Mouse (Mus musculus) embryo, embryonic 10.5 days (tissue): ENCODE results near the gene Ctu2.

Source experiments
- DNase-seq: peaks from one replicate; pipeline ENCODE4 v3.0.0-alpha.2; 2015; ENCODE audit warnings: low spot score

Ctu2 gene

DNA sequence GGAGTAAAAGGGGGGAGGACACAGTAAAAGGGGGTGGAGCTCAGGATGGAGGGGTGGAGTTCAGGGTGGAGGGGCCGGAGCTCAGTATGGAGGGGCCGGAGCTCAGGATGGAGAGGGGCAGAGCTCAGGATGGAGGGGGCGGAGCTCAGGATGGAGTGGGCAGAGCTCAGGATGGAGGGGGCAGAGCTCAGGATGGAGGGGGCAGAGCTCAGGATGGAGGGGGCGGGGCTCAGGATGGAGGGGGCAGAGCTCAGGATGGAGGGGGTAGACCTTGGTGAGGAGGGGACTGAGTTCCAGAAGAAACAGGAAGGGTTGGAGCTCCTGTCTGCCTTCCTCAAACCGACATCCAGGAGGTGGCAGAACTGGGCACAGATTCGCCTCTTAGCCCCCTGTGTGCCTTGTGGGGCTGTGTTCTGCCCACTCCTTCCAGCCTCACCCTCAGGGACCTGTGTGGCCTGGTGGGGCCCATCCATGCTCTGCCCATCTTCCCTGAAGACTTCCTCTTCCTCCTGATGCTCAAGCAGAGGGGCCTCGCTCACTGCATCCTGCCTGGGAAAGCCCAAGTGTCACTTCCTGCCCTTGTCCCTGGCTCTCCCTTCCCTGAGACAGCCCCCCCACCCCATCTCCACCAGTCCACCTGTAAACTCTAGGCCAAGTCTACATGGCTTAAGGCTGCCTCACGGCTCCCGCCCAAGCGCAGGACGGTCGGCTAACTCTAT is 21.2 kb downstream of the Ctu2 start:
- no peak for DNase-seq

DNA sequence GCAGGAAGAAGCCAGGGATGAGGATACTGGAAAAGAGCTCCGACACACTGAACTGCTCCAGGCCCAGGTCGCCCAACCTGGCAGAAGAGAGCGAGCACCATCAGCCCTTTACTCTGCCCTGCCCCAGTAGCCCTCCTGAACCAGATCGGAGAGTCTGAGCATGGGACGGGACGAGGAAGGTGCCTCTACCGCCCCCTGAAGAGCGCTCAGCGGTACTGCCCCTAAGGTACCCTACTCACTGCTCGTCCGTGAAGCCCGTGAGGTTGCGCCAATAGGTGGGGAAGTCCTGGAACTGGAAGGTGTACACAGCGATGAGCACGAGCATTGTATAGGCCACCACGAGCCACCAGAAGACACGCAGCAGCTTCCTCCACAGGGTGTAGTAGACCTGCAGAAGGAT is 22.0 kb downstream of the Ctu2 start:
- peak; percentile 12 for DNase-seq

DNA sequence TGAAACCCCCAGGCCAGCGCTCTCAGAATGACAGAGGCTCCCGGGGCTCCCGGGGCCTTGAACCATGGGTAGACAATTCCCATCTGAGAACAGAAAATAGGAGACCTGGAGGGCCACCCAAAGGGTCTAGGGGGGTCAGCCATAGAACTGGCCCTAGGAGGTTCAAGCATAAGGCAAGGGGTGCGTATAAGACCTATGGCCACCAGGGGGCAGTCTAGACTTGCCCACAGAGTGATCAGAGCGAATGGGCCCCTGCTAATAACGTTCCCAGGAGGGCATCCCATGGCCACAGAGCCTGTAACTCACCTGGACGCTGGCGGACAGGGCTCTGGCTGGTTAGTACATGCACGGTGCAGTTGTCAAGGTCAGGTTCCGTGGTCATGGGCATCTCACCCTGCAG is 24.9 kb downstream of the Ctu2 start:
- peak; percentile 93 for DNase-seq

- DNase-seq = no peak
Observed at GRCm38 (mm10) chr8:122511552-122511951, 35.6 kb downstream of the Ctu2 start.

DNA sequence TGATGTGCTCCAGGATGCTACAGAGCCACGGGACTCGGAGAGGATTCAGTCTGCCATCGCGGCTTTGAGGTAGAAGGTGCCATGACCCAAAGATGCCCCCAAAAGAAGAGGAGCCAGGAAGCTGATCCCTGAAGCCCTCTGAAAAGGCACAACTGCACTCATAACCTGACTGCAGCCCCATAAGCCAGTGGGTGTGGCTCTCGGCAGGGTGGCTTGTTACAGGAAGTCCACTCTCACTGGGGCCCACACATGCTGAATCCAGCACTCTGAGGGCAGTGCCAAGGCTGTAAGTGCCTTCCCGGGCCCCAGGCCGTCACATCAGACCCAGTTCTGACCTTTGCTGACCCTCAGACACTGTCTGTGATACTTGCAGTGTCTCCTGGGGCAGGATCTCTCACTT is 36.4 kb downstream of the Ctu2 start:
- DNase-seq = no peak

DNA sequence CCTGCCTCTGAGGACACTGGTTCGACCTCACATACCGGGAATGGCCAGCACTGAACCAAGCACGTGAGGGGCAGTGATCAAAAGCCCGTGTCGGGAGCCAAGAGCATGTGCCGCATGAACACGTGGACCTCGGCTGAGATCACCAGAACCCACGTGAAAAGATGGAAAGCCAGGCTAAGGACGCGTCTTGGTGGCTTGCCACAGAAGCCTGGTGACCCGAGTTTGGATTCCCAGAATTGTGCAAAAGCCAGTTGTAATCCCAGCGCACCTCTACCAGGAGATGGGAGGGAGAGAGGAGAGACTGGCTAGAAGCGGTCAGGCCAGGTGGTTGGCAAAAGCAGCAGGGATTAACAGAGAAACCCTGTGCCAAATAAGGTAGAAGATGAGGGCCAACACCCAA is 39.8 kb downstream of the Ctu2 start:
- DNase-seq = no peak

GRCm38 (mm10) chr8:122517541-122518190 is 41.7 kb downstream of the Ctu2 start:
- peak; percentile 72 for DNase-seq

DNA sequence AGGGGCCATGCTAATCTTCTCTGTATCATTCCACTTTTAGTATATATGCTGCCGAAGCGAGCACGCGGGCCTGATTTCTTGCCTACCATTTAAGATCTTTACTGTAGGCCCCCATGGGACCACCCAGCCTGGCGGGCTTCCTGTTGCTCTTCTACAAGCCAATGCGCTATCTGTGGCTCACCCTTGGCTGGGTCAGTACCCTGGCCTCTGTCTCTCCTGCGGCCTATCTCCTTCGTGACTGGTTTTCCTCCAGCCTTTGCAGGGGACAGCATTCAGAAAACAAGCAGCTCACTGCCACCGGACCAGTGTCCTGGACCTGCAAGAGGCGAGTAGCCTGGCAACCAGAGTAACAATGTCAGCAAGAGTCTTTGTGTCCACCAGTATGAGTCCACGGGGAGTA is 44.7 kb downstream of the Ctu2 start:
- DNase-seq = no peak

- DNase-seq = peak; percentile 30
Observed at GRCm38 (mm10) chr8:122522796-122523651, 47.1 kb downstream of the Ctu2 start.

GRCm38 (mm10) chr8:122523652-122524360 is 47.9 kb downstream of the Ctu2 start:
- peak; percentile 26 for DNase-seq

- no peak for DNase-seq
Observed at GRCm38 (mm10) chr8:122524506-122524905, 48.6 kb downstream of the Ctu2 start.

- no peak for DNase-seq
Observed at GRCm38 (mm10) chr8:122525004-122525403, 49.1 kb downstream of the Ctu2 start.

- DNase-seq = no peak
Observed at GRCm38 (mm10) chr8:122526084-122526483, 50.1 kb downstream of the Ctu2 start.

GRCm38 (mm10) chr8:122526526-122527170 is 50.7 kb downstream of the Ctu2 start:
- no peak for DNase-seq

DNA sequence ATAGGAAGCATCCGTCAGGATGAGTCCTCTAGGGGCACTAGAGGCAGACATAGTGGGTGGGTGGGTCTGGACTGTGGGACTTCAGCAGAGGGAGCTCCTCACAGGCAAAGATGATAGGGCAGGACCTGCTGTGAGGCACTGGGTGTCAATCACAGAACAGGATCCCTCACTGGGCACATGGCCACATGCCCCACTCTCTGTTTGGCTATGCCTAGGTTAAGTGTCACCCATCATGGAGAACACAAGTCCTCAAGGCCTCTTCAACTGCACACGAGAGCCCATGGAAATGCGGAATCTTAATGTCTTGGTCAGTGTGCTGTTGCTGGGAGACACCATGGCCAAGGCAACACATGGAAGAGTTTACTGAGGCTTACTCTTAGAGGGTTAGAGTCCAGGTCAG is 52.0 kb downstream of the Ctu2 start:
- no peak for DNase-seq

DNA sequence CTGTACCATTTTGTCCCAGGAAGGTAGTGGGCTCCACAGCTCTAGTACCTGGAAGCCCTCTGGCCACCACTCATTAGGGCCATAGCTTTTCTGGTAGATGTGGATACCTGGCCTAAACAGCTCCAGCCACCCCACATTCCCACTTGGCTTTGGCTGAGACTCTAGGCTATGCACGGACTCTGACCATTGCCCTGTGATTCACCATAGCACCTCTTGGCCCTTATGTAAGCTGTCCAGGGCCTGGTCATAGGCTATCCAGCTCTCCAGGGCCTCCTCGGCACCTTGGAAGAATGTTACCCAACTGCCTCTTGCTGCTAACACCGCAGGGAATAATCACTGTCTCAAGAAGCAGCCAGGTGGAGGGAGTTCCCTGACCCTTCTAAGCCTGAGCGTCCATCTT is 53.2 kb downstream of the Ctu2 start:
- no peak for DNase-seq

DNA sequence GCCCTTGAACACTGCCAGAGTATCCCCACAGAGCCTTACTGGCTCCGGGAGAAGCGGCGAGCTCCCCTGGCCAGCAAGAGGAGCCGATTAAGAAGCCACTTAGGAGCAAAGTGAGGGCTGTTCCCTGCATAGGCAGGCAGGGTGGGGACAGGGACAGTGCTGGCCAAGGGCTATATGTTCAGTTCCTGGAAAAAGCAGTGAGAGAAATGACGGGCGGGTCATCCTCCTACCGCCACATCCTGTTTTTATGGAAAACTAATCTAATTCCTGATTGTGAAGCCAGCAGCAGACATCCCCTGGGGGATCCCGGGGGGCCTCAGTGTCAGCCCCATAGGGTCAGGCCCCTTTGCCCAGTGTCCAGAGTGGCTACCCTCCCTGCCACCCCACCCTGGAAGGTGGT is 55.4 kb downstream of the Ctu2 start:
- DNase-seq = no peak
